Mouse (Mus musculus) adrenal gland, adult 8-10 months (tissue): ENCODE measurements around the gene Trpv3. TPM values are rescaled to one million over a fixed set of nuclear protein-coding genes. Genes with fewer than 3 reads are reported as not detected.

Source experiments
- DNase-seq: peaks from one replicate; pipeline ENCODE4 v3.0.0; 2022
- total RNA-seq, 4 experiments: library from RNA; stranded (reverse); gene quantifications; 2 replicates each; pipeline ENCODE4 v1.2.4; 2022

Gene Trpv3
- total RNA-seq = under 1 TPM; 0.08 to 0.15 (median 0.14) TPM

DNA sequence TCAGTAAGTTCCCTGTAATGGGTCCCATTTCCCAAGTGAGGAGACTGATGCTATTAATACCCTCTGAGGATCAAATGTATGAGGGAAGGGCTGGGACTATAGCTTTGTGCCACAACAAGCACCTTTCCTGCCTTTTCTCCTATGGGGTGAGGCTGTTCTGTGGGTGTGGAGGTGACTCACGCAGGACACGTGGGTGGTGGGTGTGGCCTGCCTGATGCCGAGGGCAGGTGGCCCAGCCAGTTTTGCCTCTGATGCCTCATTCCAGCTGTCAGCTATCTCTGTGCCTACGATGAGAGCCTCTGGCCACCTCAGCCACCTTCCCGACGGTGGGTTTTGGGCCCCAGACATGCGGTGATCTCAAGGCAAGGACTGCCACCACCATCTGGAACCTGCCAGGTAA is at the start of gene Trpv3:
Gene Trpv3 (plus strand): TSS at position 122 of the 400 bp plus-strand sequence.
- no peak for DNase-seq

DNA sequence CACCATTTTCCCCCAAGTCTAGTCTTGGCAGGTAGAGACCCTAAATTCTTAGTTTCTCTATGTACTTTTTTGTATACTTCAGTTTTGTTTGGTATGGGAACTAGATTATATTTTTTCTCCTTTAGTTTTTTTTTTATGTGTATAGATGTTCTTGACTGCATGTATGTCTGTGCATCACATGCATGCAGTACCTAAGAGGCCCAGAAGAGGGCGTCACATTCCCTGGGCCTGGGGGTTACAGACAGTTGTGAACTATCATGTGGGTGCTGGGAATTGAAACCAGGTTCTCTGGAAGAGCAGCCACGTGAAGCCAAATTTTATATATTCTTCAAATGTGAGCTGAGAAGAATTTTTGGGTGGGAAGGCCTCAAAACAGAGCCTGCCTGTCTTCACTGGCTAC is 47.5 kb upstream of the Trpv3 start:
- DNase-seq = no peak

DNA sequence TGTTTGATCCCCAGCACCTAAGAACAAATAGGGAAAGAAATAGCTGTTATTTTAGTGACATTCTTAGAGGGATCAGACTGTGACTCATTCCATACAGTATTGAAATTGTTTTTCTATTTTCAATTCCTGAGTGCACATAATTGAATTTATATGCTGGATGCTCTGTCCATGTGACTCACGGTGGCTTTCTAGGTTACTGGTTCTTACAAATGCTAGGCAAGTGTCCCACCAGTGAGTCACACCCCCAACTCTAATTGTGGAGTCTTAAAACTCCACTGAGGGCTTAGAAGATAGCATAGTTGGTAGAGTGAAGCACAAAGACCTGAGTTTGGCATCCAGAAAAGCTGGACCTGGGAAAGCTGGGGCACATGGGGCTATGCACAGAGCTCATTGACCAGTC is 46.5 kb upstream of the Trpv3 start:
- no peak for DNase-seq

DNA sequence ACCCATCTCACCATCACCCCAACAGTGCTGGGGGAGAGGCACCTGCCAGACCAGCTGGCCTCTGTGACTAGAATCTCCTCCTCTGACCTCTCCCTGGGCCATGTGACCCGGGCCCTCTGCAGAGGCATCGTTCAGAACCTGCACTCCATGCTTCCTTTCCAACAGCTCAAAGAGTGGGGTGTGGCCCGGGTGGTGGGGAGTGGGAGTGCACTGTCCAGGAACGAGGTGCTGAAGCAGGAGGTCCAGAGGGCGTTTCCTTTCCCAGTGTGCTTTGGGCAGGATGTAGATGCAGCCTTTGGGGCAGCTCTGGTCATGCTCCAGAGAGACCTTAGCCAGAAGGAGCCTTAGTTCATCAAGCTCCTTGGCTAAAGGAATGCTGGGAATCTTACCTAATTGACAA is 44.3 kb upstream of the Trpv3 start:
- no peak for DNase-seq

DNA sequence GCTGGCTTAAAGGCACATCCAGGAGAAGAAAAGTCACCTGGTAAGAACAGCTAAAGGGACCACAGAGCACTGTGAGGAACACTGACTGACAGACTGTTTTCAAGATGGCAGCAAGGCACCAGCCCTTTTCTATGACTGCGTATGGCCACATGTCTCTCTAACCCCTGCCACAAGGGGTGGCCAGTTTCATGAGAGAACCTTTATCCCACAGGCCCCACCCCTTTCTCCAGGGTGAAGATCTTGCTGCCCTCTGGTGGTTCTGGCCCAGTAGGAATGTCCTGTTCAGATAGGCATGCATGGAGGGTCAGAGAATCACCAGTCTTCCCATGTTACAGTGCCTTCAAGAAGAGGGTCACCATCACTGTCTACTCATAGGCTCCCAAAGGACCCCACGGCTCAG is 43.2 kb upstream of the Trpv3 start:
- peak; percentile 23 for DNase-seq

DNA sequence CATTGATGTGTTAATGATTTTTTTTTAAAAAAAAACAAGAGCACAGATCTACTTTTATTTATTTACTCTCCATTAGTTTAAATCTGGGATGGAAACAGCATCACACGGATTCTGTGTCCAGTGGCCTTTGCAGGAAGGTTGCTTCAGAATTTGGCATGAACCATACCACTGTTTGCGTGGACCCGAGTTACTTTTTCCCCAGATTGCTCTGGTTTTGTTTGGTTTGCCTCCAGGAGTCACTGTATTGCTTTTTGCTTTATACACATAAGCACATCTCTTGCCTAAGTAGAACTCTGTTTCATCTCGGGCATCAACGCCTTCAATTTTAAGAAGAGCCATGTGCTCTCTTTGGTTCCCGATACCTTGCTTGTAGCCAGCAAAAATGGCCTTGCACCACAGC is 41.3 kb upstream of the Trpv3 start:
- DNase-seq = no peak

DNA sequence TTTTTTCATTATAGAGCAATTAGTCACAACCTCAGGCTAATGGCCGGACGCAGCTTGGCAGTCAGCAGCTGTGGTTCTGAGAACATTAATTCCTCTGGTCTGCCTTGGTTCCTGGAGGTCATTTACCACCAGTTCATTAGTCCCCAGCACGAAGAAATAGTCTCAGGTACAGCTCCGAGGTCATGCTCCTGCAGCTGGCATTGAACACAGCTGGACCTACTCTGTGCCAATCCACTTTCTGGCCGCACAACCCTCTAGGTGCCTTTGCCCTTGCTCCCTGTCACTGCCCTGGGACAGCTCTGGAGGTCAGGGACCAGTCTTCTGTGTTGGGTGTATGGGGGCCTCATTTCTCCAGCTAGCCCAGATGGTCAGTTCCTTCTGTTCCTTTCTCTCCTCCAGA is 38.3 kb upstream of the Trpv3 start:
- no peak for DNase-seq

DNA sequence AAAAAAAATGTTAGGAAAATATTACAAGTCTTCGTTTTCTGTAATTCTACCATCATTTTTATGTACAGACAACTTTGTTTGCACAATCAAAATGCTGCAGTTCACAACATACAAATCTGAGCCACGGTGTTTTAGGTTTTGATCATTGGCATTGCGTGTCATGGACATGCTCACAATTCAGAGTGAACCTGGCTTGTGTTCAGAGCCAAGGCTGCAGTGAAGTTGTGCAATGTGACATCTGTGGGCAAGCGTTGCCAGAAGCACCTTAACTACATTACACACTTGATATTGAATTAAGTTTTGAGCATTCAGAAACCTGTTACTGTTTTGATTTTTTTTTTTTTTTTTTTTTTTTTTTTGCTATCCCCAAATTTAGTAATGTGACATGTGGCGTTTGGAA is 37.1 kb upstream of the Trpv3 start:
- no peak for DNase-seq

DNA sequence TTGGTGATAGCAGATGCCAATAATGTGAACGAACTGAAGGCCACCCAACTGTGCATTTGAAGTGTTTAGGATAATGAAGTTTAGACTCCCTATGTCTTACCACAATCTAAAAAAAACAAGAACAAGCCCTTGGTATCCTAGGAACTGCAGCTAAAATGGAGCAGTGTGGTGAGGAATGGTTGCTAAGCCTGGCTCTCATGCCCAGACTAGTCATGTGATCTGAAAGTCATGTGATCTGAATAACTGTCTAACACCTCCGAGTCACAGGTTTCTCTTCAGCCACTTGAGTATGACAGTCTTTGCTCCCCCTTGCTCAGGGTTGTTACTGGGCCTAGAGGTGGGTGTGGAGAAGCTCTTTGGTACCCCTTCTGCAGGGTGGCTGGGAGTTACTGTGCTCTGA is 34.7 kb upstream of the Trpv3 start:
- no peak for DNase-seq

DNA sequence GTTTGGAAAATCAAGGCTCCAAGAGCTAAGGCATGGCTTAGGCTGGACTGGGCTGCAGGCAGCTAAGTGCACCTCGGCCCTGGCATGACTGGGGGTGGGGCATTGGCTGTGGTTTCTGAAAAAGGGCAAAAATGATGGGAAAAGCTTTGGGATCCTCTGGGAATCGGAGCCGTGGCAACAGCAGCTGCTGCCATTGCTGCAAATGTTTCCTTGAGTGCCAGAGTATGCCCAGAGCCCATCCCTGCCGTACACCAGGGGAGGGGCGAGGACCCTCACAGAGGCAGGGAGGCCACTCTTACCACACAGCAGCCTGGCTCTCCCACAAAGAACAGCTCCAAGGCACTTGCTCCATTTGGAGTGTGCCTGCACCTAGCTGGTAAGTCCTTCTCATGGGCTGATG is 33.2 kb upstream of the Trpv3 start, which contains the start of gene Trpv1:
Gene Trpv1 (plus strand): TSS at position 301 of the 400 bp plus-strand sequence.
- no peak for DNase-seq

DNA sequence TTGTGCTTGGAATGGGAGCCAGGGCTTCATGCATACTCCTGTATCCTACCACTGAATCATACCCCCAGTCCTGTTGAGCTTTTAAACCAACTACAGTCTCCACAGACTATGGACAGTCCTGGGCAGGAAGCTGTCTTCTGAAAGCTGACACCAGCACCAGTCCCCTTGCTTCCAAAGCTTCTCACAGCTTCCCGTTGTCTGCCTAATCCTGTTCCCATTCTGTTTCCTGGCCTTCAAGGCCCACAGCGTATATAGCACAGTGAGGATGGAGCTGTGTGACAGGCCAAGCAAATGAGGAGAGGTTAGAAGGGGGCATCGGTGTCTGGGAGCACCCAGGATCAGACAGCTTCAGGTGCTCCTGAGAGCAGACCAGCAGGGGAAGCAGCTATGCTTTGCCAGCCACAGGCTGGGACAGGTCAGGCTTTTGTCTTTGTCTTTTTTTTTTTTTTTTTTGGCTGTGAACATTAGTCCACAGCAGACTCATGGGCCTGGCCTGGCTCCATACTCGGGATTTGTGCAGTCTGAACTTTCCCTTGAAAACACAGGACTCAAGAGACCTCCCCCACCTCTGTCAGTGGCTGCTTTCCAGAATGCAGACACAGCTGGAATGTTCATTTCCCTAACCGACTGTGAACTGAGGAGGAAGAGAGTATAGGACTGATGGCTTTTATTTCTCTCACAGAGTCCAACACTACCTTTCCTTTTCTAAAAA is 31.0 kb upstream of the Trpv3 start:
- peak; percentile 14 for DNase-seq

DNA sequence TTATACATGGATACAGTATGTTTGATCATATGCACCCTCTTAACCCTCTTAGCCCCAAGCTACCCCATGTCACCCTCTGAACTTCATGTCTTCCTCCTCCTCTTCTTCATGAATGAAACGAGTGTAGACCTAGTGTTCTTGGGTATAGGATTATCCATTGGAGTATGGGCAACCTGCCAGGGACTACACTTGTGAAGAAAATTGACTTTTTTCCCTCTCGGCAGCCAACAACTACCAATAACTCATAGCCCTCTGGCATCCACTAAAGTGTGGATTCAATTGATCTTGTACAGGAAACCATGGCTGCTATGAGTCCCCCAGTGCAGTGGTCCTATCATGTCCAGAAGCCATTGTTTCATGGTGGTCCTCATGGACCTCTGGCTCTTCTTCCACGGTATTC is 30.5 kb upstream of the Trpv3 start:
- no peak for DNase-seq

DNA sequence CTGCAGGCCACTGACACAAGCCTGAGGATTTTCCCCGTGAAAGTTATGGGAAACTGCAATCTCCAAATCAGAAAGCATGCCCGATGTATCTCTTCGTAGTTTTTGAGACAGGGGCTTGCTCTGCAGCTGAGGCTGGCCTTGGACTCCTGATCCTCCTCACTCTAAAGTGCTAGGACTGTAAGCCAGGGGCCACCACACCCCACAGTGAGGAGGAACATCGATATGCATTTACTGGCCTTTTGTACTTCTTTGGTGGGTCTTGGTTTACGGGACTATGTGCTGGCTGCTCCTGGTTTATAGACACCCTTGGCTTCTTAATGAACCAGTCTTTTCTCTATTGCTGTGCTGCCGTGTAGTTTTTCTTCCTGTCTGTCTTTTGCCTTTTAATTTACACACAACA is 25.0 kb upstream of the Trpv3 start:
- DNase-seq = no peak

DNA sequence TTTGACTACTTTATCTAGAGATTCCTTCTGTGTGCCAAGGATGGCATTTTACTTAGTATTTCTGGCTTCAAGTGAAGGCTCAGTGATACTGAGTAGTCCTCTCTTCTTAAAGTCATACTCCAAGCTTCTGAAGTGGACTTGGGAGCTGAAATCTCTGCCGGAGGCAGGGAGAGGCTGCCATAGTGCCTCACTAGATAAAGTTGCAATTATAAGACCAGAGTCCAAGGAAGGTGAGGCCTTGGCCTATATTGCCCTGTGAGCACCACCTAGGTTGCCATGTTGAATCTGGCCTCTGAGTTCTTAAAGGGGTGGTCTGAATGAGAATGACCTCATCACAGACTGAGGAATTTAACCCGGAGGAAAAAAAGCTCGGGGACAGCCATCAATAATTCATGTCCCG is 24.4 kb upstream of the Trpv3 start:
- DNase-seq = no peak

DNA sequence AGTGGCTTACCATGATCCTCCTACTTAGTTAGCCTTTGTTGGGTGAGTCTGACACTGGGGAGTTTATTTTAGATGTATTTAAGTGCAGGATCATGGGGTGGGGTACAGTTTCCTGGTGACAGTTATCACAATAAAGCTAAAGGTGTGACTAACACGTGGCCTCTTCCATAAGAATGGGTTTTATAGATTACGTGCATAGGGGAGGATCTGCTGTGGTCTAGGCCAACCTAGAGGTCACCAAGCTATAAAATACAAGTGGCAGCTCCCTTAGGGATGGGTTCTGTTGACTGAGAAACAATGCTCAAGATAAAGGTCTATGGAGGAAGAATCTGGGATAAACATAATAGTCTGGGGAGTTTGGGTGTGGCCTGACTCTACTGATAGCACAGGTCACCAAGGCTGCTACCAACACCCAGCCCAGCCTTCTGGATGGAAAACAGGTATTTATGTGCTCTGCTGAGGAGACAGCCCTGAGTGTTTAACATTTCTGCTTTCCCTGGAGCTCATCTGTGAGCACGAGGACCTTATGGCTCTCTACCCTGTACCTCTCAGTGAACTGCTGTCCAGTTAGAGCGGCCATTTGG is 9.7 kb upstream of the Trpv3 start:
- no peak for DNase-seq

DNA sequence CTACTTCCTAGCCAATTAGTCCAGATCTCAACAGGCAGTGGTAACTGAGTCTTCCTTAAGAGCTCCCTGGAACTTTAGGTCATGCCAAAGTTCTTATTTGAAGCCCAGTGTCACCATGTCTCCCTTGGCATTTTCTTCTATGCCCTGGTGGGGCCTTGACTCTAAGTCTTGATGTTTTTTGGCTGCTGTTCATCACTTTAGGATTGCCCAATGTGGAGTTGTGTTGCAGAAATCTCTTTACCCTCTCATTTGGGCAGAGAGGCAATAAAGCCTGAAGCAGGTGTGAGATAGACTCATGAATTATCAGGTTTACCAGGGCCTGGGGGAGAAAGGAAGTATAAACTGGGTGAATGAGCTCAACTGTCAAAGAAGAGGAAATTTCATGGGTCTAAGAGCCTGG is 8.5 kb upstream of the Trpv3 start:
- DNase-seq = no peak

DNA sequence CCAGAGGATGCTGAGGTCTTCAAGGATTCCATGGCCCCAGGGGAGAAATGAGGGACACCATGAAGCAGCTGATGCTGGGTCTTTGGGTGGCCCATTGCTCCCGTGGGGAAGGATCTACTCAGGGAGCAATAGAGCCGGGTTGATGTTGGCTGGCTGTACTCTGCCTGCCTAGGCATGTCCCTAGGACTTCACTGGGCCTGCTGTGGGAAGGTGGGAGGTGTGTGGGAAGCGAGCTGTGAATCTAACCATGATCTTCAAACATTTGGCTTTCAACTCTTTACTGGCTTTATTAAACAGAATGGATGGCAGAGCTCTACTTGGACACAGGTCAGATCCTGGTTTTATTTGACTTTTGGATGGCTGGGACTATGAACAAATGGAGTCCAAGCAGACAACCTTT is 6.7 kb upstream of the Trpv3 start:
- DNase-seq = no peak

DNA sequence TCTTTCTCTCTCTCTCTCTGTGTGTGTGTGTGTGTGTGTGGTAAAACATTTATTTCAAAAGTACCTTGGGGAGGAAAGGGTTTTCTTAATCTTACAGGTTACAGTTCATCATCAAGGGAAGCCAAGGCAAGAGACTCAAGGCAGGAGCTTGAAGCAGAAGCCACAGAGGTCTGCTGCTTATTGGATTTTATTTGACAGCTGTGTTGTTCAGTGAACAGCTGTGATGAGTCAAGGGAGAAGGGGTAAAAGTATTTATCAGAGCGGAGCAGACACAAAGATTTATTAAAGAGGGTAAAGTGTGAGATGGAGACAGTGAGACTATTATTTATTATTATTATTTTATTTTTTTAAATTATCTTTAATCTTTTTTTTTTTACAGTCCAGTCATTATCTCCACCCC is 5.8 kb upstream of the Trpv3 start:
- no peak for DNase-seq

DNA sequence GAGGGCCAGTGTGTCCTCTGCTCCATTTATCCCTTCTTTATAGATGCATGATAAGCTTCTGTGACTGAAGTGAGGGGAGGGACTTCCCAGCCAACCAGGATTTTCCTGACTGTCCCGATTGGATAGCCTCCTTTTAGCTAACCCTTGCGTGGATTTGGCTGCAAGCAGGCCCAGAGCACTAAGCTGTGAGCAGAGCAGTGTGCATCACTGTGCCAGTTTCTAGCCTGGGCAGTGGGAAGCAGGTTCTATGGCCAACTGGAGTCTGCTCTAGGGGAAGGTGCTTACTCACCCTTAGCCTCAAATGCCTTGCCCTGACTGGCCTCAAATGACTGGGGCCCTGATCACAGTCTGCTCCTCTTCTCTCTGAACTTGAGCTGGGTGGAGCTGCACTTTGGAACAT is 7.6 kb downstream of the Trpv3 start:
- DNase-seq = no peak

DNA sequence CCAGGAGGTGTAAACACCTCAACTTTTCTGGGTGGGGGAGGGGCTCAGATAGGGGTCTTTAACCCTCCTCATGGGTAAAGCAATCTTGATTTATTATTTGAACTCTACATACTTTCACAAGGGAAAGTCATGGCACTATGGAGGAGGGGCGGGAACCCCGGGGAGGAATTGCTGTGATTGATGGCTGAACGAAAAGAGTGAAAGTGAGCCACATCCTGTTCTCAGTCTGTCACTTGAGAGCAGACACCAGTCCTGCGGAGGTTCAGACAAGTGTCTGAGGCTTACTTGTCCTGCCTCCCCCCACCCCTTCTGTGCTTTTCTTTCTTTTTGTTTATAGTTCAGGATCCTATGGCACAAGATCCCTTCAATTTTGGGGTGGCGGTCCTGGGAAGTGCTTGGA is 13.5 kb downstream of the Trpv3 start:
- no peak for DNase-seq

DNA sequence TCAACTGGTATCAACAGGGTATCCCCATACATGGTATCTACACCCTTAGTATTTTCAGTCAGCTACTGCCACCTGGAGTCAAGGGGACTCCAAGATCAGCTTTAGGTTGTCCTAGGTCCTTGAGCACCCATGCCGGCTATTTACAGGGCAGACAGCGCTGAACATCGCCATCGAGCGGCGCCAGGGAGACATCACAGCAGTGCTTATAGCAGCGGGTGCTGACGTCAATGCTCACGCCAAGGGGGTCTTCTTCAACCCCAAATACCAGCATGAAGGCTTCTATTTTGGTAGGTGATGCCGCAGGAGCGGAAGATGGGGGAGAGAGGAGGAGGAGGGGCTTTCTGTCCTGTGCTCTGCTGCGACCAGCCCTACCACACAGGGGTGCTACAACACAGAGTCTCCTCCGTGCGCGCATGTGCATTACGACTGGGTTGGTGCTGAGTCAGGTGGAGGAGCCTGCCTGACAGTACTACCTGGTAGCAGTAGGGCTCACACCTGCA is 14.4 kb downstream of the Trpv3 start:
- DNase-seq = peak; percentile 11

DNA sequence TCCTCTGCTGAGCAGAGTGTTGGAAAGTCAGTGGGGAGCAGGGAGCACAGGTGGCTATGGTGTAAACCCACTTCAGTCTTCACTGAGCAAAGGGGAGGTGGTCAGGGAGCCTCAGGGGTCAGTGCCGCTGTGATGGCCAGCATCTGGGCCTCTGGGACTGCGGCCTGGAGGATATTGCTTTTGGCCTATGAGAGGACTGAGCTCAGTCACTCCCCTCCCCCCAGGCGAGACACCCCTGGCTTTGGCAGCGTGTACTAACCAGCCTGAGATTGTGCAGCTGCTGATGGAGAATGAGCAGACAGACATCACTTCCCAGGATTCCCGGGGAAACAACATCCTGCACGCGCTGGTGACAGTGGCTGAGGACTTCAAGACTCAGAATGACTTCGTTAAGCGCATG is 16.2 kb downstream of the Trpv3 start:
- DNase-seq = no peak

DNA sequence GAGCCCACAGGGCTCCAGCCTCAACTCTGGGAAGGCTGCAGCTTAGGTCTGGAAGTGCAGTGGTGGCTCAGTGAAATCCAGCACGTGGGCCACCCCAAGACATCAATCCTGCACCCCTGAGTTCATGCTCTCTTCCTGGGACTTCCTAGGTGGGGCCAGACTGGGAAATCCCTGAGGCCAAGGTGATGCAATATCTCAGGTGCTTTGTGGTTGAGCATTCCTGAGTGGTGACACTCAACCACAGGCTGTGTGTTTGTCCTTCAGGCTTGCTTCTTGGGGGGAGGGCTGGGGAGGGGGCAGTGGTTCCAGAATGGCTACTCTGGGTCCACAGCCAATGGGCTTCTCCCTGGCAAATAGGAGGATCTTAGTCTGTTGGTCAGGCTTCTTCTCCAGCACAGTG is 16.7 kb downstream of the Trpv3 start:
- no peak for DNase-seq

DNA sequence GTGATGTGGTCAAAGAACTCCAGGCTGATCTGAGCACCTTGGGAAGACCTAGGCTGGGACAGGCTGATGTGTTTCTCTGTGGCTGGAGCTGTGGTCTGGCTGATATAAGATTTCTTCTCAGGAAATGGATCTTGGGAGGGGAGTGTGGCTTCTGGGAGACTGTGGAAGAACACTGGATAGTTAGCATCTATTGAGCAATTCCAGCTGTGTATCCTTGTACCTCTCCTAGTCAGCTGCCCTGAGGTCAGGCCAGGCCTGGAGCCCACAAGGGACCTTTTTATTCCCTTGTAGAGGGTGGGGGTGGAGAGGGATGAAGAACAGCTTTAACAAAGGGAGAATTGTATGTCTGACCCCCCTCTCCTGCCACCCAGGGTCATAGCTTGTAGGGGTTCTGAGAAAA is 17.2 kb downstream of the Trpv3 start:
- DNase-seq = no peak

DNA sequence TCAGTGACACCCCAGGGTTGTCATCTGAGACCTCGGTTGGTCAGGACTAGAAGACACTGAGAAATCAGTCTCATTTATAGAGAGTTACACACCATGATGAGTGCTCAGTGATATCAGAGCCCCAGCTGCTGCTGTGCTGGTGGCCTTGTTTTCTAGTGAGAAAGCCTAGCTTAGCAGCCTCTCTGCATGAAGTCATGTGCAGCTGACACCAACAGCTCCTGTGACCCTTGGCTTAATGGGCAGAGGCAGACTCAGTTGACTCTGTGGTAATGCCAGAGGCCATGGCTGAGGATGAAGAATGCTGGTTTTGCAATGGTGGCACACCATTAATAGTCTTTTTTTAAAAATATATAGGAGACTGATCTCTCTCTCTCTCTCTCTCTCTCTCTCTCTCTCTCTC is 22.4 kb downstream of the Trpv3 start:
- DNase-seq = no peak
